Mouse (Mus musculus) E14TG2a.4 (cell line): ENCODE data around the gene Phf11d.

Source experiments
- CTCF ChIP-seq: conservative IDR thresholded peaks from 2 replicates; pipeline ENCODE4 v1.5.1; 2014; ENCODE audit warnings: low read length
- POU5F1 ChIP-seq: IDR thresholded peaks from 2 replicates; pipeline ENCODE4 v1.6.1; 2014; ENCODE audit warnings: low read length, borderline replicate concordance

GRCm38 (mm10) chr14:59370348-59371068 lies 5.2 kb upstream of the Phf11d start:
- TF ChIP-seq CTCF (no peak), POU5F1 (no peak)
